Mouse (Mus musculus): ENCODE data around the gene Gm20696. TPM values are rescaled to one million over a fixed set of nuclear protein-coding genes. Genes with fewer than 3 reads are reported as not detected.
A peak's percentile ranks its signal among the peaks of the same experiment; 100 is the strongest.

The Gm20696 gene
- polyA plus RNA-seq, 1 experiment from 2014 or later = 2.4 TPM

DNA sequence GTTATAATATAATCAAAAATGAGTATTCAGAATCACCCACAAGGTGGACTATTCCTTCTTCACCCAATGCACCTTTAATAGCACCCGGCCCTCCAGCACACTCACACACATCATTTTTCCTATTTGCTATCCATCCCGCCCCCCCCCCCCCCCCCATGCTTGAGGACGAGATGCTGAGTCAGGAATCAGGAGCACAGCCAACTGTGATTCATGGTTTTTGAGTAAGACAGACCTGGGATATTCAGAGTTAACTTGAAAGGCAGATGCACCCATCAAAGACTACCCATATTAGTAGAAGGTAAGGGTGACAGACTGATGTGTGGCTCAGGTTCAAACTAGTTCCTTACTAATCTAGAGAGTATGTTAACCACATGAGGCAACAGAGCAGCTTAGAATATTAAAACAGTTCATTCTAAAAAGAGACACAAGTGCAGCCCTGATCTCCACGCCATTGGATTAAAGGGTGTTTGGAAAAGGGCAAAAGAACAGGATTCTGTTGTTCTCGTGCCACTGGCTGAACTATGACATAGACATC is 417.0 kb downstream of the Gm20696 start:
- Histone ChIP-seq H3K27ac (ENCODE audit: low read length) (no peak overlapping the region), H3K4me1 (ENCODE audit: control insufficient read depth, insufficient read depth, low read length) (no peaks in the 10 kb centered on the region), H3K36me3 (ENCODE audit: control insufficient read depth, insufficient read depth, low read length) (no peaks in the 10 kb centered on the region), H3K27me3 (replicated peaks; ENCODE audit: control insufficient read depth, insufficient read depth, low read length) (no peaks in the 10 kb centered on the region), H3K9ac (ENCODE audit: low read depth, low read length) (no peak overlapping the region), H3K4me2 (ENCODE audit: low read depth, low read length) (no peak overlapping the region), H3K9me3 (ENCODE audit: control insufficient read depth, low read length) (no peaks in the 10 kb centered on the region), H3K4me3 (ENCODE audit: low read length) (no peak overlapping the region)
- no peak for ATAC-seq
- WGBS = 82% methylated on average over 5 of the region's 5 CpGs

DNA sequence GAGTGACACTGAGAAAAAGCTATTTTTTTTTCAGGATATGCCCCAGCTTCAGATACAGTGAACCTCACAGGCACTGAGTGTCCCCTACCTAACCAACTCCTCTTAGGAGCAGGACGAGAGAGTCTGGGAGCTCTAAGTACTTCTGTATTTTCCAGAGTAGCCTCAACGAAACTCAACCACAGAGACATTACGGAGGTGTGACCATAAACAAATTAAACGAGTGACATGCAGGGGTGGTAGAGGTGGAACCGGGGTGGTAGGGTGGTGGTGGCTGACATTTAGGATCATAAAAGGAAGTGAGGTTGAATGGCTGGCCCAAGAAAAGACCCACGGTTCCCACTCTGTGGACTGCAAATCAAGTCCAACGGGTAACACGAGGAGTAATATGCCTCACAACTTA is 418.2 kb downstream of the Gm20696 start:
- Histone ChIP-seq H3K9me3 (ENCODE audit: control insufficient read depth, low read length) (no peaks in the 10 kb centered on the region), H3K4me1 (ENCODE audit: control insufficient read depth, insufficient read depth, low read length) (no peaks in the 10 kb centered on the region), H3K36me3 (ENCODE audit: control insufficient read depth, insufficient read depth, low read length) (no peaks in the 10 kb centered on the region), H3K4me2 (ENCODE audit: low read depth, low read length) (no peak overlapping the region), H3K9ac (ENCODE audit: low read depth, low read length) (no peak overlapping the region), H3K27me3 (replicated peaks; ENCODE audit: control insufficient read depth, insufficient read depth, low read length) (no peaks in the 10 kb centered on the region), H3K27ac (ENCODE audit: low read length) (no peak overlapping the region), H3K4me3 (ENCODE audit: low read length) (no peak overlapping the region)
- no peak for ATAC-seq
- whole genome bisulfite sequencing = 77% methylated on average over 8 of the region's 8 CpGs

DNA sequence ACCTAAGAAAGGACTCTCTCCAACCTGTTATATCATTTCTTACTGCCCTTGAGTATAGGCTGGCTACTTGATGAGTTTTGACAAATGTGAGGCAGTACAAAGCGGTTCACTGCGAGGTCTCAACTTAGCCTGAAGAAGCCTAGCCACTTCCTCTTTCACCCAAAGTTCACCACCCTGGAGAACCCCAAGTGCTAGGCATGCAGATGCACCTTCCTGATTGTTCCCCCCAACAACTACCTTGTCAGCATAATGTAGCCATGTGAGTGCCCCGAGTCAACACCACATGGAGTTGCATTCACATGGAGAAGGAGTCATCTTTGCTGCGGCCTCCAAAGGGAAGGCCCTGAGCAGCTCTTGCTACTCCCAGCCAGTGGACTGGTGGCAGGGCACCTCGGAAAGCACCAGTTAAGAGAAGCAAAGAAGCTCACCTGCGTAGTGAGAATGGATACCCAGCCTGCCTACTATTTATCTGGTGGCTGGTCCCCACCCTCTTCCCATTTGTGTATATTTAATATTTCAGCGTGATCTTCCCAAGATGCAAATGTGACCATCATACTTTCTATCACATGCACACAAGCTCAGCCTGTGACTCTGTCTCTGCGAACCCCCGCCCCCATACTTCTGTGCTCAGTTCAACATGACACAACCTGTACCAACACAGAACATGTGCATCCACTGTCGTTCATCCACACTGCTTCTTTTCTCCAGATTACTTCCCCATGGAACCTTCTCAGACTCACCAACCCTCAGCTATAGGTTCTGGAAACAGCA is 424.8 kb downstream of the Gm20696 start:
- Histone ChIP-seq H3K9ac (ENCODE audit: low read depth, low read length) (no peak overlapping the region), H3K27me3 (replicated peaks; ENCODE audit: control insufficient read depth, insufficient read depth, low read length) (no peaks in the 10 kb centered on the region), H3K36me3 (ENCODE audit: control insufficient read depth, insufficient read depth, low read length) (no peaks in the 10 kb centered on the region), H3K27ac (ENCODE audit: low read length) (no peak overlapping the region), H3K4me2 (ENCODE audit: low read depth, low read length) (no peak overlapping the region), H3K4me3 (ENCODE audit: low read length) (no peak overlapping the region), H3K4me1 (ENCODE audit: control insufficient read depth, insufficient read depth, low read length) (no peaks in the 10 kb centered on the region), H3K9me3 (ENCODE audit: control insufficient read depth, low read length) (no peaks in the 10 kb centered on the region)
- WGBS = 91% methylated on average over 10 of the region's 10 CpGs
- ATAC-seq = no peak

DNA sequence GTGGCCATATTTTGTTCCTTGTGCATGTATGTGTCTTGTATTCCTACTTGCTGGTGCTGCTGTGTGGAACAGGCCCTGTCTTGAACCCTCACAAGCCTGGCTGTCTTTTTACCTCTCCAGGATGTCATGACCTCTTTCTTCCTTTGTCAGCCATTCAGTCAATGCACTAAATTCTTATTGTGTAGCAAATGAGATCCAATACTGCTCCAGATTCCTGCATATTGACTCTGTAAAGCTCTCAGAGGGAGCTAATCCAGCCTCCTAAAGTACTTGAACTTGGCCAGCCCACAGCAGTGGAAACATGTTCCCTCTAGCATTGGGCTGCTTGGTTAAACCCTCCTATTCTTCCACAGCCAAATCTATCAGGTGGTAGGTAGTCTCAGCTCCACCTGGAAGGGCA is 425.8 kb downstream of the Gm20696 start:
- no peak overlapping the region for H3K4me2 ChIP-seq (ENCODE audit: low read depth, low read length)
- H3K4me3 ChIP-seq (ENCODE audit: low read length) = no peak overlapping the region
- H3K36me3 ChIP-seq (ENCODE audit: control insufficient read depth, insufficient read depth, low read length) = no peaks in the 10 kb centered on the region
- ATAC-seq = no peak
- H3K9me3 ChIP-seq (ENCODE audit: control insufficient read depth, low read length) = no peaks in the 10 kb centered on the region
- peaks cover 4% of the 10 kb centered on the region; the same call in 1 of the 2 replicates for H3K4me1 ChIP-seq (ENCODE audit: control insufficient read depth, insufficient read depth, low read length)
- no peak overlapping the region for H3K27ac ChIP-seq (ENCODE audit: low read length)
- H3K27me3 ChIP-seq (replicated peaks; ENCODE audit: control insufficient read depth, insufficient read depth, low read length) = no peaks in the 10 kb centered on the region
- no peak overlapping the region for H3K9ac ChIP-seq (ENCODE audit: low read depth, low read length)

GRCm38 (mm10) chr6:99235588-99235987 is 431.0 kb downstream of the Gm20696 start:
- H3K4me2 ChIP-seq (ENCODE audit: low read depth, low read length) = no peak overlapping the region
- no peak overlapping the region; the same call in 1 of the 2 replicates for H3K27ac ChIP-seq (ENCODE audit: low read length)
- H3K9me3 ChIP-seq (ENCODE audit: control insufficient read depth, low read length) = no peaks in the 10 kb centered on the region
- no peak for ATAC-seq
- 70% methylated on average over 8 of the region's 8 CpGs for WGBS
- H3K36me3 ChIP-seq (ENCODE audit: control insufficient read depth, insufficient read depth, low read length) = no peaks in the 10 kb centered on the region
- peaks cover 4% of the 10 kb centered on the region; the same call in 1 of the 2 replicates for H3K4me1 ChIP-seq (ENCODE audit: control insufficient read depth, insufficient read depth, low read length)
- H3K4me3 ChIP-seq (ENCODE audit: low read length) = no peak overlapping the region
- no peaks in the 10 kb centered on the region for H3K27me3 ChIP-seq (replicated peaks; ENCODE audit: control insufficient read depth, insufficient read depth, low read length)
- no peak overlapping the region for H3K9ac ChIP-seq (ENCODE audit: low read depth, low read length)

DNA sequence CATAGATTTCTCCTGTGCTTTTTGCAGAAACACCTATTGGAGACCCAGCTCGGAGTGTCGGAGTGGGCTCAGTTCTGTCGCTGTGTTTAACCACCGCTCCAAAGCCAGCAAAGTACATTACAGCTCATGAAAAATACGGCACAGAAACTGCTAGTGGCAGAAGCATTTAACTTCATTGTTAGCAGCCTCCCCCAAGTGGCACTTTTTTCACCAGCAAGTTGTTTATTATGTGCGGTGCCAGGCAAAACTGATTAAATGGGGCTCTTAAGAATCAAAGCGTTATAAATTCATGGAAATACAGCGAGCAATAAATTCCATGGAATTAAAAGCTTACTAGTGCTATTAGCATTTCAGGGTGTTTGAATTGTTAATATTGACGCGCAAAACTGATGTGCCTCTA is 433.2 kb downstream of the Gm20696 start:
- ATAC-seq = no peak
- Histone ChIP-seq H3K4me3 (ENCODE audit: low read length) (no peak overlapping the region), H3K36me3 (ENCODE audit: control insufficient read depth, insufficient read depth, low read length) (no peaks in the 10 kb centered on the region), H3K27me3 (replicated peaks; ENCODE audit: control insufficient read depth, insufficient read depth, low read length) (no peaks in the 10 kb centered on the region), H3K27ac (ENCODE audit: low read length) (no peak overlapping the region), H3K9ac (ENCODE audit: low read depth, low read length) (no peak overlapping the region), H3K4me2 (ENCODE audit: low read depth, low read length) (no peak overlapping the region), H3K9me3 (ENCODE audit: control insufficient read depth, low read length) (no peaks in the 10 kb centered on the region), H3K4me1 (ENCODE audit: control insufficient read depth, insufficient read depth, low read length) (peaks cover 4% of the 10 kb centered on the region; the same call in 1 of the 2 replicates)
- 78% methylated on average over 10 of the region's 10 CpGs for WGBS

DNA sequence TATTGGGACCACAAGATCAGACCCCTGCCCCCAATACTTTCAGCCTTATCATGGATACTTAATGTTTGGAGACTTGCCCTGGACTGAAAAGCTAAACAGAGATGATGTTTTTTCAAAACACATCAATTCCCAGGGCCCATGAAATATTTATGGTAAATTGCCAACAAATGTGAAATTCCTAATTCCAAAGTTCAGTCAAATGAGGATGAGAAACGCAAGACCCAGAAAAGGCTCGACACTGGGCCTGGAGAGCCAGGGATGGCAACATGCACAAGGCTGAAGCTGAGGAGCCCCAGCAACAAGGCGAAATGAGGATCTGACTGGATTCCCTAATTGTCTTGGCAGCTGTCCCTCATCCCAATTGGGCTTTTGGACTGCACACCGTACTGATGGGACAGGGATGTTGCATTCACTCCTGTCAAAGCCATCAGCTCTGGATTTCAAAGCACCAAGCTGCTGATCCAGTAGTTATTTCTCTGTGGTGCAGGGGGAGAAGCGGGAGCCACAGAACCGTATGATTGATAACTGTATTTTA is 438.2 kb downstream of the Gm20696 start:
- H3K9ac ChIP-seq (ENCODE audit: low read depth, low read length) = no peak overlapping the region
- H3K27ac ChIP-seq (ENCODE audit: low read length) = no peak overlapping the region
- H3K4me3 ChIP-seq (ENCODE audit: low read length) = no peak overlapping the region
- H3K27me3 ChIP-seq (replicated peaks; ENCODE audit: control insufficient read depth, insufficient read depth, low read length) = no peaks in the 10 kb centered on the region
- no peak for ATAC-seq
- 79% methylated on average over 6 of the region's 6 CpGs for WGBS
- H3K4me1 ChIP-seq (ENCODE audit: control insufficient read depth, insufficient read depth, low read length) = peaks cover 10% of the 10 kb centered on the region; the same call in 1 of the 2 replicates
- no peaks in the 10 kb centered on the region for H3K36me3 ChIP-seq (ENCODE audit: control insufficient read depth, insufficient read depth, low read length)
- H3K9me3 ChIP-seq (ENCODE audit: control insufficient read depth, low read length) = no peaks in the 10 kb centered on the region
- no peak overlapping the region for H3K4me2 ChIP-seq (ENCODE audit: low read depth, low read length)

GRCm38 (mm10) chr6:99221147-99221546 is 445.4 kb downstream of the Gm20696 start:
- H3K4me2 ChIP-seq (ENCODE audit: low read depth, low read length) = no peak overlapping the region
- WGBS = 63% methylated on average over 5 of the region's 5 CpGs
- H3K27ac ChIP-seq (ENCODE audit: low read length) = peak overlapping the region; percentile 81
- no peaks in the 10 kb centered on the region for H3K9me3 ChIP-seq (ENCODE audit: control insufficient read depth, low read length)
- H3K27me3 ChIP-seq (replicated peaks; ENCODE audit: control insufficient read depth, insufficient read depth, low read length) = no peaks in the 10 kb centered on the region
- H3K36me3 ChIP-seq (ENCODE audit: control insufficient read depth, insufficient read depth, low read length) = no peaks in the 10 kb centered on the region
- H3K9ac ChIP-seq (ENCODE audit: low read depth, low read length) = no peak overlapping the region
- H3K4me3 ChIP-seq (ENCODE audit: low read length) = no peak overlapping the region
- peak; percentile 90 for ATAC-seq
- H3K4me1 ChIP-seq (ENCODE audit: control insufficient read depth, insufficient read depth, low read length) = peaks cover 14% of the 10 kb centered on the region; the same call in 1 of the 2 replicates

DNA sequence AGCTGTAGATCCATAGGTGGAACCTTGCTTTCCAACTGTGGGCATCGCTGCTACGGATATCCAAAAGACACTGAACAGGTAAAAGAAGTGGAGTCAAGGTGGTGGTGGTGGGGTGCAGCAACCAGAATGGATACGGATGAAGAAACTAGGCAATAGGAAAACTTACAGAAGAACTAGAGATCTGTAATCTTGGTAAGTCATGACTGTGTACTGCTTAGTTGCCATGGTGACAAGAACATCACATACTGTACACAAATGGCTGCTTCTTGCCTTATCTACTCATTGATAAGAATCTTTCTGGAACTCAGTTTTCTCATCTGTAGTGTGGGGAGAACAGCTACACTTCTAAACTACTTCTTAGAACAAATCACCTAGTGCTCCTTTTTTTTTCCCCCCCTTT is 446.1 kb downstream of the Gm20696 start:
- no peaks in the 10 kb centered on the region for H3K9me3 ChIP-seq (ENCODE audit: control insufficient read depth, low read length)
- 98% methylated on average over 3 of the region's 3 CpGs for WGBS
- no peak for ATAC-seq
- no peaks in the 10 kb centered on the region for H3K27me3 ChIP-seq (replicated peaks; ENCODE audit: control insufficient read depth, insufficient read depth, low read length)
- peaks cover 14% of the 10 kb centered on the region; the same call in 1 of the 2 replicates for H3K4me1 ChIP-seq (ENCODE audit: control insufficient read depth, insufficient read depth, low read length)
- no peaks in the 10 kb centered on the region for H3K36me3 ChIP-seq (ENCODE audit: control insufficient read depth, insufficient read depth, low read length)
- H3K4me2 ChIP-seq (ENCODE audit: low read depth, low read length) = no peak overlapping the region
- H3K4me3 ChIP-seq (ENCODE audit: low read length) = no peak overlapping the region
- H3K9ac ChIP-seq (ENCODE audit: low read depth, low read length) = no peak overlapping the region
- peak overlapping the region; percentile 81; the same call in 1 of the 2 replicates for H3K27ac ChIP-seq (ENCODE audit: low read length)

Measured in intestine, embryonic 16.5 days (tissue).